Mouse (Mus musculus) bone marrow, adult 2 months (tissue): ENCODE data around the gene Zmynd11.

ENCODE experiments used
- CTCF ChIP-seq: fragments of 200-500 bp; IDR thresholded peaks from 2 replicates; pipeline ENCODE4 v1.5.1; 2011; ENCODE audit warnings: low read length, control low read depth; ENCODE audit not compliant: control insufficient read depth, insufficient read depth
- POLR2A ChIP-seq: fragments of 200-500 bp; IDR thresholded peaks from 2 replicates; pipeline ENCODE4 v1.6.1; 2011; ENCODE audit warnings: low read depth, mild to moderate bottlenecking, control low read depth, low read length, borderline replicate concordance; ENCODE audit not compliant: control insufficient read depth

GRCm38 (mm10) chr13:9737024-9737423, 28.1 kb downstream of the Zmynd11 start:
- TF ChIP-seq CTCF (no peak), POLR2A (no peak)
